Mouse (Mus musculus) liver, embryonic 15.5 days (tissue): Measurements from ENCODE around the gene Fxyd1. TPM values are rescaled to one million over a fixed set of nuclear protein-coding genes. Genes with fewer than 3 reads are reported as not detected.

Source experiments
- ATAC-seq: fragments of 200-750 bp; cut with Nextera tagmentation; 2 replicates; pipeline ENCODE4 v1.8.0; 2017; ENCODE audit warnings: moderate number of reproducible peaks, mild to moderate bottlenecking, moderate library complexity; ENCODE audit not compliant: insufficient read depth
- H3K27ac ChIP-seq: fragments of 300-500 bp; sonication (generic); replicated peaks from 2 replicates; pipeline ENCODE4 v1.5.1; 2015; ENCODE audit warnings: mild to moderate bottlenecking, inconsistent platforms
- H3K27me3 ChIP-seq: fragments of 300-500 bp; sonication (generic); 2 replicates; pipeline ENCODE4 v1.6.1; 2015; ENCODE audit warnings: mild to moderate bottlenecking, inconsistent platforms
- H3K36me3 ChIP-seq: fragments of 300-500 bp; sonication (generic); replicated peaks from 2 replicates; pipeline ENCODE4 v1.6.1; 2015; ENCODE audit warnings: moderate library complexity, mild to moderate bottlenecking, inconsistent platforms
- H3K4me1 ChIP-seq: fragments of 300-500 bp; sonication (generic); replicated peaks from 2 replicates; pipeline ENCODE4 v1.6.1; 2015; ENCODE audit warnings: inconsistent platforms
- H3K4me2 ChIP-seq: fragments of 300-500 bp; sonication (generic); 2 replicates; pipeline ENCODE4 v1.6.1; 2015; ENCODE audit warnings: moderate library complexity, mild to moderate bottlenecking, inconsistent platforms
- H3K4me3 ChIP-seq: fragments of 300-500 bp; sonication (generic); replicated peaks from 2 replicates; pipeline ENCODE4 v1.5.1; 2015; ENCODE audit warnings: mild to moderate bottlenecking, inconsistent platforms
- H3K9ac ChIP-seq: fragments of 300-500 bp; sonication (generic); 2 replicates; pipeline ENCODE4 v1.6.1; 2015; ENCODE audit warnings: moderate library complexity, mild to moderate bottlenecking, inconsistent platforms
- H3K9me3 ChIP-seq: fragments of 300-500 bp; sonication (generic); replicated peaks from 2 replicates; pipeline ENCODE4 v1.6.1; 2016; ENCODE audit warnings: inconsistent platforms
- WGBS: fragments of 180-500 bp; shearing (Covaris S2); methylation state at CpG from one replicate; pipeline ENCODE4 v1.1.7; 2015; ENCODE audit warnings: mixed read lengths; ENCODE audit not compliant: insufficient replicate concordance; 5-methylcytosine and 5-hydroxymethylcytosine counted together
- polyA plus RNA-seq: library from polyadenylated mRNA; unstranded; fragments of >200 nt; fragmentation: Nextera tagmentation; extraction: Ambion mirVana; gene quantifications from 2 replicates; pipeline ENCODE4 v1.2.1, GENCODE M21; 2015

The Fxyd1 gene
- polyA plus RNA-seq: 88.6 and 99.1 TPM in 2 replicates

DNA sequence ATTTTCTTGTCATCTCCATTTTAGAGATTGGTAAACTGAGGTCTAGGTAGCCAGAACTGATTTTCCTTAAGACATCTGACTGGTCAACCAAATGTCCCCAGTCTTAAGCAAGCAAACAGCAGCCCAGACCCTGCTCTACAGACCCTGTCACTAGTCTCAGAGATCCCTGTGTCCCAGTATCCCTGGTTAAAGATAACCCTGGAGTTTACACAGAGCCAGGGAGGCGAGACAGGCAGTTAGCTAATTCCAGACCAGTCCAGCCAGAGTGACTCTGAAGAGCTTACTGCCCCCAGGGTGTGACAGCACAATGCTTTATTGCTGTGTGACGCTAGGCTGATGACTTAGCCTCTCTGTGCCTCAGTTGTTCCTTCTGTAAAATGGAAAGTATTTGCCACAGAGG is at the start of gene Fxyd1:
Gene Fxyd1 (minus strand): TSS at position 129 of the 400 bp plus-strand sequence.
- no peak within 1 kb of the TSS for H3K9ac ChIP-seq
- no peaks in the 10 kb centered on the region for H3K9me3 ChIP-seq
- H3K4me3 ChIP-seq: no peak within 1 kb of the TSS
- peaks cover 20% of the 10 kb centered on the region for H3K27me3 ChIP-seq
- no peaks in the 10 kb centered on the region for H3K36me3 ChIP-seq
- peaks cover 28% of the 10 kb centered on the region for H3K4me1 ChIP-seq
- H3K27ac ChIP-seq: peak within 1 kb of the TSS; percentile 78
- 0 out of 2 replicates have a peak, but pooled peaks have one; percentile 14 for ATAC-seq
- H3K4me2 ChIP-seq: 0 out of 2 replicates have a peak within 1 kb of the TSS, but pooled peaks have one; percentile 41
- WGBS: 50% methylated on average over 2 of the region's 2 CpGs

DNA sequence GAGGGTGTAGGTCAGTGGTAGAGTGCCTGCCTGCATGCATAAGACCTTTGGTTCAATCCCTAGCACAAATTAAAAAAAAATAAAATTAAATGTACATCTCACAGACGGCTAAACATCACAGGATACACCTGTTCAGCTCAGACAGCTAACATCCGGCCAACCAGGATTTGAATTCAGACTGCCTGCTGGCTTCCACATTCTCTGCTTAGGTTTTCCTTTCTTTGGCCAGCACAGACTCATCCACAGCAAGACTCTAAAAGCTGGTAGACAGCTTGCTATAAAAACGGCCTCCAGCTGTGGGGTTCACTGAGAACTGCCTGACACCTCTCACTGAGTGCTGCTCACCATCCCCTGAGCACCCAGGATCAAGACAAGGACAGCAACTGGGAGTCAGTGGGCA is 49.2 kb upstream of the Fxyd1 start:
- no peak for ATAC-seq
- Histone ChIP-seq H3K9me3 (no peaks in the 10 kb centered on the region), H3K27ac (no peak overlapping the region), H3K4me2 (no peak overlapping the region), H3K4me1 (peaks cover 11% of the 10 kb centered on the region; the same call in 1 of the 2 replicates), H3K4me3 (no peak overlapping the region), H3K36me3 (no peaks in the 10 kb centered on the region), H3K9ac (no peak overlapping the region), H3K27me3 (no peaks in the 10 kb centered on the region)
- 35% methylated on average over 3 of the region's 3 CpGs for WGBS

GRCm38 (mm10) chr7:31105061-31105768 is 48.2 kb upstream of the Fxyd1 start:
- H3K9me3 ChIP-seq: no peaks in the 10 kb centered on the region
- H3K4me2 ChIP-seq: 0 out of 2 replicates have a peak overlapping the region, but pooled peaks have one; percentile 15
- H3K4me1 ChIP-seq: 0 out of 2 replicates have a peak, but pooled peaks cover 6% of the 10 kb centered on the region
- no peaks in the 10 kb centered on the region for H3K36me3 ChIP-seq
- H3K4me3 ChIP-seq: no peak overlapping the region
- no peaks in the 10 kb centered on the region for H3K27me3 ChIP-seq
- no peak overlapping the region for H3K27ac ChIP-seq
- no peak for ATAC-seq
- H3K9ac ChIP-seq: no peak overlapping the region
- WGBS: 32% methylated on average over 15 of the region's 15 CpGs

- Histone ChIP-seq H3K9me3 (no peaks in the 10 kb centered on the region), H3K4me1 (0 out of 2 replicates have a peak, but pooled peaks cover 3% of the 10 kb centered on the region), H3K4me3 (no peak overlapping the region), H3K27me3 (no peaks in the 10 kb centered on the region), H3K4me2 (no peak overlapping the region), H3K27ac (no peak overlapping the region), H3K36me3 (0 out of 2 replicates have a peak, but pooled peaks cover 2% of the 10 kb centered on the region), H3K9ac (no peak overlapping the region)
- no peak for ATAC-seq
- 52% methylated on average over 14 of the region's 14 CpGs for WGBS
Measured at GRCm38 (mm10) chr7:31100786-31101185, 43.8 kb upstream of the Fxyd1 start.

GRCm38 (mm10) chr7:31099612-31099982 is 42.6 kb upstream of the Fxyd1 start:
- Histone ChIP-seq H3K27ac (no peak overlapping the region), H3K4me3 (no peak overlapping the region), H3K27me3 (no peaks in the 10 kb centered on the region), H3K36me3 (0 out of 2 replicates have a peak, but pooled peaks cover 2% of the 10 kb centered on the region), H3K4me2 (no peak overlapping the region), H3K9ac (no peak overlapping the region), H3K9me3 (no peaks in the 10 kb centered on the region), H3K4me1 (0 out of 2 replicates have a peak, but pooled peaks cover 3% of the 10 kb centered on the region)
- ATAC-seq: no peak
- WGBS: 65% methylated on average over 6 of the region's 6 CpGs

- Histone ChIP-seq H3K27ac (no peak overlapping the region), H3K9me3 (no peaks in the 10 kb centered on the region), H3K4me2 (no peak overlapping the region), H3K36me3 (0 out of 2 replicates have a peak, but pooled peaks cover 2% of the 10 kb centered on the region), H3K9ac (no peak overlapping the region), H3K27me3 (no peaks in the 10 kb centered on the region), H3K4me3 (no peak overlapping the region), H3K4me1 (0 out of 2 replicates have a peak, but pooled peaks cover 3% of the 10 kb centered on the region)
- 62% methylated on average over 22 of the region's 22 CpGs for WGBS
- no peak for ATAC-seq
Measured at GRCm38 (mm10) chr7:31098697-31099611, 42.0 kb upstream of the Fxyd1 start.

- no peak overlapping the region; the same call in 1 of the 2 replicates for H3K4me3 ChIP-seq
- H3K4me2 ChIP-seq: peak overlapping the region; percentile 44; the same call in 1 of the 2 replicates
- peak; percentile 64 for ATAC-seq
- 0 out of 2 replicates have a peak, but pooled peaks cover 3% of the 10 kb centered on the region for H3K4me1 ChIP-seq
- H3K27ac ChIP-seq: no peak overlapping the region
- no peaks in the 10 kb centered on the region for H3K27me3 ChIP-seq
- 0 out of 2 replicates have a peak, but pooled peaks cover 2% of the 10 kb centered on the region for H3K36me3 ChIP-seq
- no peak overlapping the region for H3K9ac ChIP-seq
- no peaks in the 10 kb centered on the region for H3K9me3 ChIP-seq
- WGBS: 48% methylated on average over 20 of the region's 20 CpGs
Measured at GRCm38 (mm10) chr7:31097583-31098248, 40.7 kb upstream of the Fxyd1 start.

GRCm38 (mm10) chr7:31096892-31097564 is 40.0 kb upstream of the Fxyd1 start:
- ATAC-seq: no peak

GRCm38 (mm10) chr7:31094774-31095501 is 37.9 kb upstream of the Fxyd1 start:
- no peak for ATAC-seq
- H3K36me3 ChIP-seq: 0 out of 2 replicates have a peak, but pooled peaks cover 2% of the 10 kb centered on the region
- 0 out of 2 replicates have a peak, but pooled peaks cover 3% of the 10 kb centered on the region for H3K4me1 ChIP-seq
- 17% methylated on average over 12 of the region's 12 CpGs for WGBS
- H3K27ac ChIP-seq: no peak overlapping the region
- H3K4me2 ChIP-seq: no peak overlapping the region
- no peak overlapping the region for H3K4me3 ChIP-seq
- no peaks in the 10 kb centered on the region for H3K27me3 ChIP-seq
- H3K9ac ChIP-seq: no peak overlapping the region
- H3K9me3 ChIP-seq: no peaks in the 10 kb centered on the region

More at GRCm38 (mm10) chr7:31096892-31097564, 40.0 kb upstream of the Fxyd1 start:
- WGBS: 59% methylated on average over 9 of the region's 9 CpGs
- no peak overlapping the region for H3K4me2 ChIP-seq
- 0 out of 2 replicates have a peak, but pooled peaks cover 3% of the 10 kb centered on the region for H3K4me1 ChIP-seq
- H3K9ac ChIP-seq: no peak overlapping the region
- no peak overlapping the region for H3K4me3 ChIP-seq
- no peaks in the 10 kb centered on the region for H3K27me3 ChIP-seq
- H3K36me3 ChIP-seq: 0 out of 2 replicates have a peak, but pooled peaks cover 2% of the 10 kb centered on the region
- H3K9me3 ChIP-seq: no peaks in the 10 kb centered on the region
- H3K27ac ChIP-seq: no peak overlapping the region
